Comparison of ENCODE assay signal across 11 mouse cellular contexts in genomic region chr13:28770018-28770417, GRCm38 (mm10).
DNase-seq lines count a peak whose midpoint lies in the region; ATAC-seq lines count a peak whose summit lies in the region.
"Had no signal": no experiment of that assay in that cellular context is flagged by ENCODE, and none has a peak within 500 bp of the region (broad histone marks: within the 10 kb centered on the region; RNA-seq: fewer than 3 reads in every experiment).

No protein-coding gene starts in this region.

- H3K27me3 ChIP-seq in hindbrain, embryonic 14.5 days (ENCODE audit: control insufficient read depth, insufficient read depth, low read length) = no peaks in the 10 kb centered on the region
- H3K27me3 ChIP-seq in hindbrain, embryonic 11.5 days (ENCODE audit: control insufficient read depth, insufficient read depth, low read length) = no peaks in the 10 kb centered on the region
- H3K27me3 ChIP-seq in embryonic facial prominence, embryonic 10.5 days (replicated peaks; ENCODE audit: low read depth, poor library complexity, severe bottlenecking) = no peaks in the 10 kb centered on the region
- no peaks in the 10 kb centered on the region for H3K27me3 ChIP-seq in forebrain, embryonic 16.5 days (replicated peaks; ENCODE audit: control insufficient read depth, insufficient read depth, low read length)
- no peaks in the 10 kb centered on the region for H3K27me3 ChIP-seq in midbrain, embryonic 12.5 days

- H3K4me1 ChIP-seq in hindbrain, embryonic 14.5 days (replicated peaks; ENCODE audit: control insufficient read depth, insufficient read depth, low read length) = peaks cover 38% of the 10 kb centered on the region
- H3K4me1 ChIP-seq in hindbrain, embryonic 11.5 days (replicated peaks; ENCODE audit: control insufficient read depth, insufficient read depth, low read length) = peaks cover 2% of the 10 kb centered on the region; the same call in 1 of the 2 replicates
- peaks cover 38% of the 10 kb centered on the region for H3K4me1 ChIP-seq in embryonic facial prominence, embryonic 10.5 days
- peaks cover 41% of the 10 kb centered on the region for H3K4me1 ChIP-seq in forebrain, embryonic 16.5 days (replicated peaks; ENCODE audit: control insufficient read depth, insufficient read depth, low read length)
- peaks cover 44% of the 10 kb centered on the region for H3K4me1 ChIP-seq in midbrain, embryonic 12.5 days

- H3K4me3 ChIP-seq in hindbrain, embryonic 14.5 days (replicated peaks; ENCODE audit: low read length) = no peak overlapping the region
- no peak overlapping the region for H3K4me3 ChIP-seq in hindbrain, embryonic 11.5 days (ENCODE audit: low read depth, low read length)
- no peak overlapping the region for H3K4me3 ChIP-seq in embryonic facial prominence, embryonic 10.5 days
- no peak overlapping the region for H3K4me3 ChIP-seq in forebrain, embryonic 16.5 days (replicated peaks; ENCODE audit: low read length)
- no peak overlapping the region for H3K4me3 ChIP-seq in midbrain, embryonic 12.5 days

- peak overlapping the region; percentile 75 for H3K27ac ChIP-seq in hindbrain, embryonic 14.5 days
- H3K27ac ChIP-seq in hindbrain, embryonic 11.5 days (ENCODE audit: low read depth, low read length) = no peak overlapping the region
- H3K27ac ChIP-seq in embryonic facial prominence, embryonic 10.5 days (replicated peaks) = peak overlapping the region; percentile 41
- H3K27ac ChIP-seq in forebrain, embryonic 16.5 days (ENCODE audit: low read length) = peak overlapping the region; percentile 82
- peak overlapping the region; percentile 76 for H3K27ac ChIP-seq in midbrain, embryonic 12.5 days (replicated peaks)

- no peak overlapping the region for H3K9ac ChIP-seq in hindbrain, embryonic 14.5 days
- H3K9ac ChIP-seq in hindbrain, embryonic 11.5 days (ENCODE audit: low read depth, low read length) = no peak overlapping the region
- H3K9ac ChIP-seq in forebrain, embryonic 16.5 days (replicated peaks; ENCODE audit: low read depth, low read length) = no peak overlapping the region
- no peak overlapping the region for H3K9ac ChIP-seq in midbrain, embryonic 12.5 days (replicated peaks)

- H3K9me3 ChIP-seq in hindbrain, embryonic 14.5 days (ENCODE audit: control insufficient read depth, low read length) = no peaks in the 10 kb centered on the region
- H3K9me3 ChIP-seq in hindbrain, embryonic 11.5 days (ENCODE audit: control insufficient read depth, low read length) = no peaks in the 10 kb centered on the region
- H3K9me3 ChIP-seq in embryonic facial prominence, embryonic 10.5 days = no peaks in the 10 kb centered on the region
- no peaks in the 10 kb centered on the region for H3K9me3 ChIP-seq in forebrain, embryonic 16.5 days (ENCODE audit: control insufficient read depth, low read length)
- H3K9me3 ChIP-seq in midbrain, embryonic 12.5 days = no peaks in the 10 kb centered on the region

- no peaks in the 10 kb centered on the region for H3K36me3 ChIP-seq in hindbrain, embryonic 14.5 days (replicated peaks; ENCODE audit: control insufficient read depth, insufficient read depth)
- no peaks in the 10 kb centered on the region for H3K36me3 ChIP-seq in hindbrain, embryonic 11.5 days (ENCODE audit: control insufficient read depth, insufficient read depth, low read length)
- peaks cover 12% of the 10 kb centered on the region for H3K36me3 ChIP-seq in embryonic facial prominence, embryonic 10.5 days (replicated peaks)
- H3K36me3 ChIP-seq in forebrain, embryonic 16.5 days (ENCODE audit: control insufficient read depth, insufficient read depth) = no peaks in the 10 kb centered on the region
- no peaks in the 10 kb centered on the region for H3K36me3 ChIP-seq in midbrain, embryonic 12.5 days

- no peak overlapping the region for H3K4me2 ChIP-seq in hindbrain, embryonic 14.5 days (replicated peaks)
- H3K4me2 ChIP-seq in hindbrain, embryonic 11.5 days (replicated peaks; ENCODE audit: low read depth, low read length) = no peak overlapping the region
- peak overlapping the region; percentile 35; the same call in 1 of the 2 replicates for H3K4me2 ChIP-seq in forebrain, embryonic 16.5 days (ENCODE audit: low read length)
- H3K4me2 ChIP-seq in midbrain, embryonic 12.5 days (replicated peaks) = no peak overlapping the region

- no peak for ATAC-seq in hindbrain, embryonic 14.5 days (ENCODE audit: low FRiP score)
- no peak for ATAC-seq in hindbrain, embryonic 11.5 days (ENCODE audit: low FRiP score)
- ATAC-seq in forebrain, embryonic 16.5 days = no peak
- ATAC-seq in midbrain, embryonic 12.5 days (ENCODE audit: low FRiP score, low read depth) = no peak

- no peak for DNase-seq in hindbrain, embryonic 14.5 days (ENCODE audit: low spot score)
- no peak for DNase-seq in hindbrain, embryonic 11.5 days (ENCODE audit: low spot score)
- DNase-seq in embryonic facial prominence, embryonic 10.5 days (ENCODE audit: low spot score) = no peak
- DNase-seq in embryo, embryonic 11 days = no peak
- DNase-seq in cerebellum, adult 9-10 months = no peak
- DNase-seq in embryo, embryonic 10.5 days (ENCODE audit: low spot score) = no peak
- DNase-seq: adrenal gland, postnatal 10 days; lung, adult 18-20 months; spleen, adult 18-20 months had no signal

- WGBS in hindbrain, embryonic 14.5 days = 81% methylated on average over 4 of the region's 4 CpGs
- 79% methylated on average over 4 of the region's 4 CpGs for WGBS in hindbrain, embryonic 11.5 days
- 51% methylated on average over 4 of the region's 4 CpGs for WGBS in embryonic facial prominence, embryonic 10.5 days
- 51% methylated on average over 4 of the region's 4 CpGs for WGBS in forebrain, embryonic 16.5 days
- 63% methylated on average over 4 of the region's 4 CpGs for WGBS in midbrain, embryonic 12.5 days
